Mouse (Mus musculus): ENCODE results near the gene Sdk1. TPM values are rescaled to one million over a fixed set of nuclear protein-coding genes. Genes with fewer than 3 reads are reported as not detected.
A peak's percentile ranks its signal among the peaks of the same experiment; 100 is the strongest.

Gene Sdk1
- polyA plus RNA-seq, 1 experiment from 2014 or later, result 1.0 TPM

- 0 out of 2 replicates have a peak, but pooled peaks have one; percentile 29 for TF ChIP-seq CTCF (IDR thresholded peaks at IDR 0.05; ENCODE audit: low read depth)
- H3K9ac ChIP-seq, result no peak overlapping the region
- no peak for ATAC-seq (ENCODE audit: insufficient read depth)
- no peak overlapping the region for H3K4me2 ChIP-seq
- no peak overlapping the region for H3K4me3 ChIP-seq (ENCODE audit: low read depth, low read length)
- WGBS, result 79% methylated on average over 4 of the region's 4 CpGs
- DNase-seq, result no peak
- H3K4me1 ChIP-seq (ENCODE audit: insufficient read depth), result no peaks in the 10 kb centered on the region
- no peak overlapping the region for H3K27ac ChIP-seq (ENCODE audit: low read depth)
- H3K36me3 ChIP-seq (ENCODE audit: insufficient read depth), result no peaks in the 10 kb centered on the region
- no peaks in the 10 kb centered on the region for H3K27me3 ChIP-seq (ENCODE audit: insufficient read depth, low read length)
- no peaks in the 10 kb centered on the region for H3K9me3 ChIP-seq (ENCODE audit: low read depth, low read length)
Observed at GRCm38 (mm10) chr5:141984322-141984721, 743.0 kb downstream of the Sdk1 start.

- no peak overlapping the region for H3K4me3 ChIP-seq (ENCODE audit: low read depth, low read length)
- H3K4me2 ChIP-seq, result no peak overlapping the region
- peak; percentile 94 for DNase-seq
- no peaks in the 10 kb centered on the region for H3K36me3 ChIP-seq (ENCODE audit: insufficient read depth)
- H3K9ac ChIP-seq, result no peak overlapping the region
- 5% methylated on average over 8 of the region's 8 CpGs for WGBS
- H3K27me3 ChIP-seq (ENCODE audit: insufficient read depth, low read length), result no peaks in the 10 kb centered on the region
- H3K4me1 ChIP-seq (ENCODE audit: insufficient read depth), result no peaks in the 10 kb centered on the region
- ATAC-seq (ENCODE audit: insufficient read depth), result peak; percentile 88; the same call in 1 of the 2 replicates
- H3K27ac ChIP-seq (ENCODE audit: low read depth), result no peak overlapping the region
- peak; percentile 95 for TF ChIP-seq CTCF (IDR thresholded peaks at IDR 0.05; ENCODE audit: low read depth)
- no peaks in the 10 kb centered on the region for H3K9me3 ChIP-seq (ENCODE audit: low read depth, low read length)
Observed at GRCm38 (mm10) chr5:141985003-141985402, 743.7 kb downstream of the Sdk1 start.

- 77% methylated on average over 4 of the region's 4 CpGs for WGBS
- Histone ChIP-seq H3K27me3 (ENCODE audit: insufficient read depth, low read length) (no peaks in the 10 kb centered on the region), H3K4me2 (no peak overlapping the region), H3K4me3 (ENCODE audit: low read depth, low read length) (no peak overlapping the region), H3K27ac (ENCODE audit: low read depth) (no peak overlapping the region), H3K9ac (no peak overlapping the region), H3K36me3 (ENCODE audit: insufficient read depth) (no peaks in the 10 kb centered on the region), H3K4me1 (ENCODE audit: insufficient read depth) (no peaks in the 10 kb centered on the region), H3K9me3 (ENCODE audit: low read depth, low read length) (no peaks in the 10 kb centered on the region)
- DNase-seq, result no peak
- ATAC-seq (ENCODE audit: insufficient read depth), result no peak
- no peak for TF ChIP-seq CTCF (IDR thresholded peaks at IDR 0.05; ENCODE audit: low read depth)
Observed at GRCm38 (mm10) chr5:141985551-141985950, 744.3 kb downstream of the Sdk1 start.

- no peak overlapping the region for H3K4me3 ChIP-seq (ENCODE audit: low read depth, low read length)
- H3K9me3 ChIP-seq (ENCODE audit: low read depth, low read length), result no peaks in the 10 kb centered on the region
- DNase-seq, result no peak
- H3K4me1 ChIP-seq (ENCODE audit: insufficient read depth), result no peaks in the 10 kb centered on the region
- no peak for ATAC-seq (ENCODE audit: insufficient read depth)
- H3K4me2 ChIP-seq, result no peak overlapping the region
- WGBS, result 14% methylated on average over 1 of the region's 1 CpGs
- H3K9ac ChIP-seq, result no peak overlapping the region
- H3K36me3 ChIP-seq (ENCODE audit: insufficient read depth), result no peaks in the 10 kb centered on the region
- no peak for TF ChIP-seq CTCF (IDR thresholded peaks at IDR 0.05; ENCODE audit: low read depth)
- H3K27ac ChIP-seq (ENCODE audit: low read depth), result no peak overlapping the region
- no peaks in the 10 kb centered on the region for H3K27me3 ChIP-seq (ENCODE audit: insufficient read depth, low read length)
Observed at GRCm38 (mm10) chr5:141987287-141987799, 746.1 kb downstream of the Sdk1 start.

GRCm38 (mm10) chr5:141988685-141989084 lies 747.4 kb downstream of the Sdk1 start:
- no peak for TF ChIP-seq CTCF (IDR thresholded peaks at IDR 0.05; ENCODE audit: low read depth)
- no peaks in the 10 kb centered on the region for H3K27me3 ChIP-seq (ENCODE audit: insufficient read depth, low read length)
- H3K4me3 ChIP-seq (ENCODE audit: low read depth, low read length), result no peak overlapping the region
- H3K4me1 ChIP-seq (ENCODE audit: insufficient read depth), result no peaks in the 10 kb centered on the region
- no peak overlapping the region for H3K4me2 ChIP-seq
- WGBS, result 68% methylated on average over 5 of the region's 5 CpGs
- no peak overlapping the region for H3K9ac ChIP-seq
- no peaks in the 10 kb centered on the region for H3K36me3 ChIP-seq (ENCODE audit: insufficient read depth)
- no peaks in the 10 kb centered on the region for H3K9me3 ChIP-seq (ENCODE audit: low read depth, low read length)
- H3K27ac ChIP-seq (ENCODE audit: low read depth), result no peak overlapping the region
- no peak for ATAC-seq (ENCODE audit: insufficient read depth)
- DNase-seq, result no peak

GRCm38 (mm10) chr5:141994192-141994591 lies 752.9 kb downstream of the Sdk1 start:
- Histone ChIP-seq H3K27me3 (ENCODE audit: insufficient read depth, low read length) (no peaks in the 10 kb centered on the region), H3K9me3 (ENCODE audit: low read depth, low read length) (no peaks in the 10 kb centered on the region), H3K27ac (ENCODE audit: low read depth) (no peak overlapping the region), H3K9ac (no peak overlapping the region), H3K4me1 (ENCODE audit: insufficient read depth) (no peaks in the 10 kb centered on the region), H3K4me2 (no peak overlapping the region), H3K36me3 (ENCODE audit: insufficient read depth) (no peaks in the 10 kb centered on the region), H3K4me3 (ENCODE audit: low read depth, low read length) (no peak overlapping the region)
- DNase-seq (no peak), ATAC-seq (ENCODE audit: insufficient read depth) (no peak)
- no peak for TF ChIP-seq CTCF (IDR thresholded peaks at IDR 0.05; ENCODE audit: low read depth)
- WGBS, result 80% methylated on average over 3 of the region's 3 CpGs

- DNase-seq, result no peak
- Histone ChIP-seq H3K36me3 (ENCODE audit: insufficient read depth) (no peaks in the 10 kb centered on the region), H3K4me3 (ENCODE audit: low read depth, low read length) (no peak overlapping the region), H3K4me2 (no peak overlapping the region), H3K9ac (no peak overlapping the region), H3K27ac (ENCODE audit: low read depth) (no peak overlapping the region), H3K4me1 (ENCODE audit: insufficient read depth) (no peaks in the 10 kb centered on the region), H3K9me3 (ENCODE audit: low read depth, low read length) (no peaks in the 10 kb centered on the region), H3K27me3 (ENCODE audit: insufficient read depth, low read length) (no peaks in the 10 kb centered on the region)
- 0 out of 2 replicates have a peak, but pooled peaks have one; percentile 2 for TF ChIP-seq CTCF (IDR thresholded peaks at IDR 0.05; ENCODE audit: low read depth)
- ATAC-seq (ENCODE audit: insufficient read depth), result no peak
- WGBS, result 88% methylated on average over 1 of the region's 1 CpGs
Observed at GRCm38 (mm10) chr5:142000247-142000646, 759.0 kb downstream of the Sdk1 start.
